Mouse (Mus musculus) ES-Bruce4 (cell line): ENCODE measurements around the gene Zdhhc1.

Experiments used
- EP300 ChIP-seq: IDR thresholded peaks from 2 replicates; pipeline ENCODE4 v1.6.1; 2011; ENCODE audit warnings: low read depth, low read length; ENCODE audit not compliant: insufficient read depth
- POLR2A ChIP-seq: IDR thresholded peaks from one replicate; pipeline ENCODE4 v1.8.1; 2011; ENCODE audit warnings: low read length; ENCODE audit not compliant: insufficient read depth

- TF ChIP-seq EP300 (no peak), POLR2A (no peak)
Measured at GRCm38 (mm10) chr8:105481453-105481852, 15.2 kb downstream of the Zdhhc1 start.
